Mouse (Mus musculus) ES-Bruce4 (cell line): ENCODE results near the gene Pakap.

ENCODE experiments used
- EP300 ChIP-seq: IDR thresholded peaks from 2 replicates; pipeline ENCODE4 v1.6.1; 2011; ENCODE audit warnings: low read depth, low read length; ENCODE audit not compliant: insufficient read depth
- POLR2A ChIP-seq: IDR thresholded peaks from one replicate; pipeline ENCODE4 v1.8.1; 2011; ENCODE audit warnings: low read length; ENCODE audit not compliant: insufficient read depth

GRCm38 (mm10) chr4:57802411-57802810 lies 234.4 kb downstream of the Pakap start:
- TF ChIP-seq EP300 (no peak), POLR2A (no peak)
